Mouse (Mus musculus) embryonic facial prominence, embryonic 11.5 days (tissue): ENCODE data around the gene Cerkl. TPM values are rescaled to one million over a fixed set of nuclear protein-coding genes. Genes with fewer than 3 reads are reported as not detected.

ENCODE experiments used
- ATAC-seq: fragments of 200-750 bp; cut with Nextera tagmentation; replicated peaks from 2 replicates; pipeline ENCODE4 v1.8.0; 2017; ENCODE audit warnings: low read depth; ENCODE audit not compliant: insufficient number of reproducible peaks, low FRiP score, low TSS enrichment
- DNase-seq: peaks from one replicate; pipeline ENCODE4 v3.0.0-alpha.2; 2015; ENCODE audit warnings: low spot score
- H3K27ac ChIP-seq: fragments of 300-500 bp; sonication (generic); replicated peaks from 2 replicates; pipeline ENCODE4 v1.5.1; 2014; ENCODE audit warnings: mild to moderate bottlenecking, low read depth, low read length, control low read depth
- H3K27me3 ChIP-seq: fragments of 300-500 bp; sonication (generic); 2 replicates; pipeline ENCODE4 v1.6.1; 2014; ENCODE audit warnings: mild to moderate bottlenecking, low read length, moderate library complexity, mixed read lengths; ENCODE audit not compliant: control insufficient read depth, insufficient read depth
- H3K36me3 ChIP-seq: fragments of 300-500 bp; sonication (generic); replicated peaks from 2 replicates; pipeline ENCODE4 v1.6.1; 2014; ENCODE audit warnings: low read depth, mild to moderate bottlenecking, low read length, moderate library complexity, mixed read lengths; ENCODE audit not compliant: control insufficient read depth, insufficient read depth
- H3K4me1 ChIP-seq: fragments of 300-500 bp; sonication (generic); 2 replicates; pipeline ENCODE4 v1.6.1; 2014; ENCODE audit warnings: low read length, mixed read lengths; ENCODE audit not compliant: control insufficient read depth, insufficient read depth
- H3K4me2 ChIP-seq: fragments of 300-500 bp; sonication (generic); 2 replicates; pipeline ENCODE4 v1.6.1; 2014; ENCODE audit warnings: low read depth, mild to moderate bottlenecking, control low read depth, low read length, moderate library complexity
- H3K4me3 ChIP-seq: fragments of 300-500 bp; sonication (generic); 2 replicates; pipeline ENCODE4 v1.5.1; 2014; ENCODE audit warnings: low read depth, low read length, control low read depth
- H3K9ac ChIP-seq: fragments of 300-500 bp; sonication (generic); replicated peaks from 2 replicates; pipeline ENCODE4 v1.6.1; 2014; ENCODE audit warnings: mild to moderate bottlenecking, control low read depth, low read length
- H3K9me3 ChIP-seq: fragments of 300-500 bp; sonication (generic); replicated peaks from 2 replicates; pipeline ENCODE4 v1.6.1; 2016; ENCODE audit warnings: mild to moderate bottlenecking, low read length, inconsistent platforms, mixed read lengths; ENCODE audit not compliant: control insufficient read depth
- WGBS: fragments of 180-500 bp; shearing (Covaris S2); extraction: QIAGEN DNeasy Blood & Tissue Kit; methylation state at CpG from one replicate; pipeline ENCODE4 v1.1.7; 2014; 5-methylcytosine and 5-hydroxymethylcytosine counted together
- polyA plus RNA-seq: library from polyadenylated mRNA; unstranded; fragments of >200 nt; fragmentation: Nextera tagmentation; extraction: Ambion mirVana; gene quantifications from 2 replicates; pipeline ENCODE4 v1.2.1, GENCODE M21; 2014

The Cerkl gene
- polyA plus RNA-seq, 1 experiment from 2014 or later = 2.8 TPM

- Histone ChIP-seq H3K4me2 (no peak overlapping the region), H3K9me3 (no peaks in the 10 kb centered on the region), H3K36me3 (no peaks in the 10 kb centered on the region), H3K27me3 (no peaks in the 10 kb centered on the region), H3K4me1 (peaks cover 2% of the 10 kb centered on the region; the same call in 1 of the 2 replicates), H3K9ac (no peak overlapping the region), H3K4me3 (no peak overlapping the region), H3K27ac (no peak overlapping the region)
- no peak for ATAC-seq
- no peak for DNase-seq
- 75% methylated on average over 12 of the region's 12 CpGs for WGBS
These were observed 87.9 kb downstream of the Cerkl start for GRCm38 (mm10) chr2:79368661-79369060.

- ATAC-seq (no peak), DNase-seq (peak; percentile 22)
- H3K27me3 ChIP-seq = no peaks in the 10 kb centered on the region
- no peaks in the 10 kb centered on the region for H3K36me3 ChIP-seq
- no peak overlapping the region for H3K27ac ChIP-seq
- H3K9me3 ChIP-seq = no peaks in the 10 kb centered on the region
- H3K4me2 ChIP-seq = no peak overlapping the region
- peaks cover 2% of the 10 kb centered on the region; the same call in 1 of the 2 replicates for H3K4me1 ChIP-seq
- H3K9ac ChIP-seq = no peak overlapping the region
- H3K4me3 ChIP-seq = no peak overlapping the region
- 64% methylated on average over 18 of the region's 18 CpGs for WGBS
These were observed 88.8 kb downstream of the Cerkl start for GRCm38 (mm10) chr2:79367451-79368450.

DNA sequence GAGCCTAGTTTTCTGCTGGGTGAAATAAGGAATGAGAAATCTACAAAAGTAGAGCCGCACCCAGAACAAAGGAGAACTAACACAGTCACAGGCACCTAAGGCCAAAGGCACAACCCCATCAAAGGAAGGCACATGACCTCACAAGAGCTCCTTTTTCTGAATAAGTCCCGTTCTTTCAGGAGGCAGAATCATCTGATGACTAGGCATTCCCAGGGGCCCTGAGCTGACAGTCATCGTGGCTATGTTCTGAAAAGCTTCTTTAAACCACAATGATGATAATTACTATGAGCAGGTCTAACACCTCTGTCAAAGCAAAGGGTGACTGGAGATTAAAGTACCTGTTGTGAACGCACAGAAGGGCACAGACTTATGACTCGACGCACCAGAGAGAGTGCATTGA is 92.7 kb downstream of the Cerkl start:
- Histone ChIP-seq H3K9ac (no peak overlapping the region), H3K27me3 (no peaks in the 10 kb centered on the region), H3K4me2 (no peak overlapping the region), H3K9me3 (no peaks in the 10 kb centered on the region), H3K27ac (no peak overlapping the region), H3K36me3 (no peaks in the 10 kb centered on the region), H3K4me3 (no peak overlapping the region), H3K4me1 (no peaks in the 10 kb centered on the region)
- WGBS = 58% methylated on average over 6 of the region's 6 CpGs
- DNase-seq (no peak), ATAC-seq (no peak)

DNA sequence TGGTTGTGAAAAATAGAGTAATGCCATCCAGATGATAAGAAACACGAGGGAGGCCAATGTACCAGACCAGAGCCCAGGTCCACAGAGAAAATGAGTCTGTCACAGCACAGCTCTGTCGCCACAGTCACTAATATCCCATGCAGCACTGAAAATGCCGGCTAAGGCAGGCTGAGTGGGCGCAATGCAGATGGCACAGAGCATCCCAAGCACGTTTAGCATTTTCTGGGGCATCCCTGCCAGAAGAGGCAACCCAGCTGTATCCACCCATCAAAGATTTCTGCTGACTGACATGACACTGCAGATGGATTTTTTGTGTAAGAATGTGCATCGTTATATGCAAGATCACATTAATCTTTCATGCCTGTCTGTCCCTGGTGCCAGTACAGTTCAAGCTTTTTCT is 94.6 kb downstream of the Cerkl start:
- Histone ChIP-seq H3K9ac (no peak overlapping the region), H3K4me2 (no peak overlapping the region), H3K4me3 (no peak overlapping the region), H3K27ac (no peak overlapping the region), H3K4me1 (no peaks in the 10 kb centered on the region), H3K27me3 (no peaks in the 10 kb centered on the region), H3K36me3 (no peaks in the 10 kb centered on the region), H3K9me3 (no peaks in the 10 kb centered on the region)
- 69% methylated on average over 6 of the region's 6 CpGs for WGBS
- ATAC-seq (no peak), DNase-seq (no peak)

GRCm38 (mm10) chr2:79357835-79358234 is 98.8 kb downstream of the Cerkl start:
- Histone ChIP-seq H3K4me1 (no peaks in the 10 kb centered on the region), H3K9ac (no peak overlapping the region), H3K9me3 (no peaks in the 10 kb centered on the region), H3K27me3 (no peaks in the 10 kb centered on the region), H3K27ac (no peak overlapping the region), H3K4me3 (no peak overlapping the region), H3K4me2 (no peak overlapping the region), H3K36me3 (no peaks in the 10 kb centered on the region)
- 91% methylated on average over 3 of the region's 3 CpGs for WGBS
- DNase-seq = no peak
- ATAC-seq = no peak

GRCm38 (mm10) chr2:79354773-79355172 is 101.8 kb downstream of the Cerkl start:
- no peaks in the 10 kb centered on the region for H3K9me3 ChIP-seq
- H3K36me3 ChIP-seq = no peaks in the 10 kb centered on the region
- no peak overlapping the region for H3K4me2 ChIP-seq
- no peaks in the 10 kb centered on the region for H3K4me1 ChIP-seq
- H3K27me3 ChIP-seq = no peaks in the 10 kb centered on the region
- no peak overlapping the region for H3K9ac ChIP-seq
- H3K4me3 ChIP-seq = no peak overlapping the region
- no peak overlapping the region for H3K27ac ChIP-seq
- no peak for DNase-seq
- no peak for ATAC-seq
- WGBS = 91% methylated on average over 16 of the region's 16 CpGs

- Histone ChIP-seq H3K4me3 (no peak overlapping the region), H3K27ac (no peak overlapping the region), H3K27me3 (no peaks in the 10 kb centered on the region), H3K9ac (no peak overlapping the region), H3K9me3 (no peaks in the 10 kb centered on the region), H3K36me3 (no peaks in the 10 kb centered on the region), H3K4me2 (no peak overlapping the region), H3K4me1 (no peaks in the 10 kb centered on the region)
- ATAC-seq (no peak), DNase-seq (no peak)
- WGBS = 78% methylated on average over 4 of the region's 4 CpGs
These were observed 104.3 kb downstream of the Cerkl start for GRCm38 (mm10) chr2:79352100-79352802.
